Mouse (Mus musculus) NIH3T3 (cell line): Measurements from ENCODE around the gene Oas1c.
A peak's percentile ranks its signal among the peaks of the same experiment; 100 is the strongest.

ENCODE experiments used
- DNase-seq: peaks from one replicate; pipeline ENCODE4 v3.0.0-alpha.2; 2012; ENCODE audit warnings: low read depth

The Oas1c gene

GRCm38 (mm10) chr5:120781646-120782045 lies 30.7 kb downstream of the Oas1c start:
- peak; percentile 16 for DNase-seq

DNA sequence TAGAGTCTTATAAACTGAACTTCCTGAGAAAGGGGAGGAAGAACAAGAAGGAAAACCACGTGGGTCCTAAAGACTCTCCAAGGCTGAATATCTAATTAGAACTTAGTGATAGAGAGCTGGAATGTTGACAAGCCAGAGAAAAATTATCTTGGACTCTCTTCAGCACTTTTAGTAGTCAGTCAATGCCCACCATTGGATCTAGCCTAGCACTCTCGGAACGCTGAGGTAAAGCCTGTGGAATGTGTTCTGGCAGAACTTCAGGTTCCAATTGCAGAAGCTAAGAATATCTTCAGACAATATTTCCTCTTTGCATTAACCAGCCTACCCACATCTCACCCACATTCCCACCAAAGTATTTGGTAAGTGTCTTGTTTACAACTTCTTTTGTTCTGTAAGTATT lies 32.4 kb downstream of the Oas1c start:
- DNase-seq = peak; percentile 65

- DNase-seq = no peak
These were observed 33.4 kb downstream of the Oas1c start for GRCm38 (mm10) chr5:120778941-120779340.

GRCm38 (mm10) chr5:120777478-120777877 lies 34.8 kb downstream of the Oas1c start, which contains the start of gene Oas3:
TSS of gene Oas3 (minus strand) at chr5:120777661.
- DNase-seq = no peak

DNA sequence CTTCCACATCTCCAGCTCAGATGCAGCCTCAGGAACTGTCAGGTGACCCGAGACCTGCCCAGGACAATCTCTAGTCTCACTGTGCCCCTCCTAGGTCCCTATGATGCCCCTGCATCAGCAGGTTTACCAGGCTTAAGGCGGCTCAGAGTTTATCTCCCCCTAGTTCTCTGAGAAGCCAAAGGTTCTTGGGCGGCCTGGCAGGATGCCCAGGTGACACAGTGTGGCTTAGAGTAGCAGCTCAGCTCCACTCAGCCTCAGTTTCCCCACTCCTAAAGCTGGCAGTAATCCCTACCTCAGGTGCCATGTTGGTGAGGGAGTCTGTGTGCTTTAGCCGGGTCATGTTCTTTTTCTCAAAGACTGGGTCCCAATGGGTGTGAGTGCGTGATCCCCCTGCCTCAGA lies 35.5 kb downstream of the Oas1c start:
- no peak for DNase-seq

GRCm38 (mm10) chr5:120775287-120775985 lies 36.9 kb downstream of the Oas1c start:
- DNase-seq = no peak

DNA sequence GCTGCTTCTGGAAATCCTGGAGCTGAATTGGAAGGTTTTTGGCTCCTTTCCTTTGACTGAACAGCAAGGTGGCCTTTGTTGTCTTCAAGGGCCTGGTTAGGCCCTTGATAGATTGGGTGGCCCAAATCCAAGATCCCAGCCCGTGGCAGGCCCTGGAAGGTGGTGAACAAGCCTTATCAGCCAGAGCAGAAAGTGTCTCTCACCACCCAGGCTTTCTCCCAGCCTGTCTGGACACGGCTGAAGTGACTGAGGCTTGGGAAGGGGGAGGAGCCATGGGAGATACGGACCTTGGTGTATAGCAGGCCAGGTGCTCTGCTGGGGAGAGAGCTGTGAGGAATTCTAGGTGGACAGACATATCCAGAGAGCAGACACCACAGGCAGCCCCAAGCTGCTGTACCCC lies 42.9 kb downstream of the Oas1c start:
- DNase-seq = no peak

DNA sequence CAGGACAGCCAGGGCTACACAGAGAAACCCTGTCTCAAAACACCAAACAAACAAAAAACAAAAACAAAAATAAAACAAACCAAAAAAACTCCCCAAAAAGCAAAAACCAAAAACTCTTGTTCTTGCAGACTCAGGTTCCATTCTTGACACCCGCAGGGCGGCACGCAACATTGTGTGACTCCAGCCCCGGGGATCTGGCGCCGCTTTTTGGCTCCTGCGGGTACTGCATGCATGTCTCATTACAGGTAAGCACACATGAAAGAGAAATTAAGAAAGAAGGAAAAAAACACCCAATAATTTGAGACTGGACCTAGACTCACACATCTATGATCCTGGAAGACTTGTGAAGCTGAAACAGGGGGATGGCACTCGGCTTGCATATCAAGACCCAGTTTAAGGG lies 47.3 kb downstream of the Oas1c start:
- no peak for DNase-seq

DNA sequence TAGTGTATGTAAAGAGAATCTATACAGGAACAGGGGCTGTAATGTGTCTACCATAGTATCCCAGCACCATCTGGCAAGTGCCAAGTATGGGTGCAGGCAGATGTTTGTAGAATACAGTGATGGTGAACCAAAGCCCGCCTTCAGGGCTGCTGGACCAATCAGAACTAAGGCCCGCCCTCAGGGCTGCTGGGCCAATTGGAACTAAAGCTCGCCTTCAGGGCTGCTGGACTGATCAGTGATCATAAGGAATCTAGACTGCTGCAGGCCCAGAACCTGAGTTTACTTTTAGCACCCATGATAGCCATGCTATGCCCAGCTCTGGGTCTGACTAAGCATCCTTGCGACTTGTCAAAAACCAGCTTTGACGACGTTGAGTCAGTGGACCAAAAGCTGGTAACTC lies 50.4 kb downstream of the Oas1c start:
- peak; percentile 26 for DNase-seq

DNA sequence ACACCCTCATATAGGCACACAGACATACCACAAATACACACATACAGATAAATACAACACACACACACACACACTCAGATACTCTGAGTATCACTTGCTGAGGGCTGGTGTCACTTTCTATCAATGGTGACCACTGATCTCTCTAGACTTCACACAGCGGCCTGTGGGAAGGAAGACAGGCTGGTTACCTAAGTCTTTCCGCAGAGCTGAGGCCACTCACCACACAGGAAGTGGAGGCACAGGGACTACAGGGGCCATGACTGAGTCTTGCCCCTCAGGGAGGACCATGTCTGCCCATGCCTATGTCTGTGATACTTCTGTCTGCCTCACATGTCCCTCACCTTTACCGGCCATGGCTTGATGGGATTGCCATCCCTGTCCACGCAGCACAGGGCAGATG lies 58.1 kb downstream of the Oas1c start:
- no peak for DNase-seq

DNA sequence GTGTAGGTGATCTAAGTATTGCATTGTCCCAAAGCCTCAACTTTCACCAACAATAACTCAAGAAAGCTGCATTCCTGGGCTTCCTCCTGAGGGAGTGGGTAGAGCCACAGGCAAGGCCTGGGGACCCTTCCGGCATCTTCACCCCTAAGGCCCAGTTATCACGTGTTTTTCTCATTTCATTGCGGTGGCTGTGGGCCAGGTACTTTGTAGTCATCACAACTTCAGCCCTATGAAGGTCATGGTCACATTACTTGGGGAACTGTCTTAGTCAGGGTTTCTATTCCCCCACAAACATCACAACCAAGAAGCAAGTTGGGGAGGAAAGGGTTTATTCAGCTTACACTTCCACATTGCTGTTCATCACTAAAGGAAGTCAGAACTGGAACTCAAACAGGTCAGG lies 59.5 kb downstream of the Oas1c start:
- DNase-seq = no peak

DNA sequence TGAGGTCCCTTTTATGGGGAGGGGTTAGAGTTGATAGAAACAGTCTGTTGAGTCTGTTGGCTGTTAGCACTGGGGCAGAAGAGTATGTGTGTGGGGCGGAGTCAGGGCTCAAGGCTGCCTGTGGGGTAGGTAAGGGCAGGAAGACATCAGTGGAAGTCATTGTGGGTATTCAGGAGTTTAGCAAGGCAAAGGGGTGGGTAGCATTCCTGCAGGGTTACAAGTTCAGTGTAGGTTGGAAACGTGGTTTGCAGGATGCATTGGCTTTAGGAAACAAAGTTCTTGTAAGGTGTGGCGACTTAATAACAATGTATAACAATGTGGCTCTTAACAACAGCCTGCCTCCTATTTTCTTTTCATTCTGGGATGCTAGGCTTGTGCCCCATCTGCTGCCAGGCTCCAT lies 61.1 kb downstream of the Oas1c start:
- no peak for DNase-seq
